Mouse (Mus musculus): ENCODE measurements at regions not wholly inside any gene's neighbourhood (a gene's known extent, or its start where the extent isn't known, plus 50 kb on each side); places are given as distances from the start of the nearest gene placed in this dataset.

- H3K4me3 ChIP-seq, result no peak overlapping the region
- H3K27me3 ChIP-seq (replicated peaks), result no peaks in the 10 kb centered on the region
- H3K9me3 ChIP-seq (replicated peaks), result no peaks in the 10 kb centered on the region
- no peak for ATAC-seq
- H3K4me2 ChIP-seq, result no peak overlapping the region
- H3K9ac ChIP-seq, result no peak overlapping the region
- H3K27ac ChIP-seq, result no peak overlapping the region
- WGBS (ENCODE audit: insufficient replicate concordance), result 73% methylated on average over 13 of the region's 13 CpGs
- no peaks in the 10 kb centered on the region for H3K36me3 ChIP-seq
- no peaks in the 10 kb centered on the region for H3K4me1 ChIP-seq
Measured at GRCm38 (mm10) chr8:92240686-92241275, 116.6 kb upstream of the Irx5 start.

GRCm38 (mm10) chr8:92231326-92232225 lies 125.8 kb upstream of the Irx5 start:
- H3K27me3 ChIP-seq (replicated peaks), result no peaks in the 10 kb centered on the region
- H3K27ac ChIP-seq, result no peak overlapping the region
- H3K4me1 ChIP-seq, result no peaks in the 10 kb centered on the region
- no peak overlapping the region for H3K4me3 ChIP-seq
- H3K9me3 ChIP-seq (replicated peaks), result no peaks in the 10 kb centered on the region
- H3K4me2 ChIP-seq, result no peak overlapping the region
- H3K36me3 ChIP-seq, result no peaks in the 10 kb centered on the region
- H3K9ac ChIP-seq, result no peak overlapping the region
- WGBS (ENCODE audit: insufficient replicate concordance), result 66% methylated on average over 23 of the region's 23 CpGs
- ATAC-seq, result no peak

- Histone ChIP-seq H3K4me2 (no peak overlapping the region), H3K27ac (no peak overlapping the region), H3K36me3 (no peaks in the 10 kb centered on the region), H3K27me3 (replicated peaks) (no peaks in the 10 kb centered on the region), H3K4me1 (no peaks in the 10 kb centered on the region), H3K9ac (no peak overlapping the region), H3K9me3 (replicated peaks) (no peaks in the 10 kb centered on the region), H3K4me3 (no peak overlapping the region)
- 56% methylated on average over 2 of the region's 2 CpGs for WGBS (ENCODE audit: insufficient replicate concordance)
- ATAC-seq, result no peak
Measured at GRCm38 (mm10) chr8:92229526-92229925, 127.9 kb upstream of the Irx5 start.

- H3K4me2 ChIP-seq, result no peak overlapping the region
- H3K27ac ChIP-seq, result no peak overlapping the region
- ATAC-seq, result no peak
- WGBS (ENCODE audit: insufficient replicate concordance), result 69% methylated on average over 3 of the region's 3 CpGs
- H3K27me3 ChIP-seq (replicated peaks), result no peaks in the 10 kb centered on the region
- no peak overlapping the region for H3K4me3 ChIP-seq
- H3K36me3 ChIP-seq, result no peaks in the 10 kb centered on the region
- no peak overlapping the region for H3K9ac ChIP-seq
- H3K9me3 ChIP-seq (replicated peaks), result no peaks in the 10 kb centered on the region
- H3K4me1 ChIP-seq, result no peaks in the 10 kb centered on the region
Measured at GRCm38 (mm10) chr8:92224929-92225328, 132.5 kb upstream of the Irx5 start.

- no peak for ATAC-seq
- Histone ChIP-seq H3K4me1 (no peaks in the 10 kb centered on the region), H3K4me3 (no peak overlapping the region), H3K9me3 (replicated peaks) (no peaks in the 10 kb centered on the region), H3K36me3 (no peaks in the 10 kb centered on the region), H3K4me2 (no peak overlapping the region), H3K27me3 (replicated peaks) (no peaks in the 10 kb centered on the region), H3K27ac (no peak overlapping the region), H3K9ac (no peak overlapping the region)
- 39% methylated on average over 3 of the region's 3 CpGs for WGBS (ENCODE audit: insufficient replicate concordance)
Measured at GRCm38 (mm10) chr8:92222992-92223391, 134.4 kb upstream of the Irx5 start.

- no peaks in the 10 kb centered on the region for H3K36me3 ChIP-seq
- peaks cover 15% of the 10 kb centered on the region; the same call in 1 of the 2 replicates for H3K27me3 ChIP-seq (replicated peaks)
- H3K4me2 ChIP-seq, result no peak overlapping the region
- no peak overlapping the region for H3K9ac ChIP-seq
- no peak overlapping the region for H3K4me3 ChIP-seq
- H3K9me3 ChIP-seq (replicated peaks), result no peaks in the 10 kb centered on the region
- no peak overlapping the region for H3K27ac ChIP-seq
- no peaks in the 10 kb centered on the region for H3K4me1 ChIP-seq
- no peak for ATAC-seq
- whole genome bisulfite sequencing (ENCODE audit: insufficient replicate concordance), result 62% methylated on average over 9 of the region's 9 CpGs
Measured at GRCm38 (mm10) chr8:92219181-92219890, 138.1 kb upstream of the Irx5 start.

- peaks cover 24% of the 10 kb centered on the region; the same call in 1 of the 2 replicates for H3K27me3 ChIP-seq (replicated peaks)
- WGBS (ENCODE audit: insufficient replicate concordance), result 59% methylated on average over 2 of the region's 2 CpGs
- no peaks in the 10 kb centered on the region for H3K36me3 ChIP-seq
- H3K4me3 ChIP-seq, result no peak overlapping the region
- ATAC-seq, result no peak
- no peak overlapping the region for H3K4me2 ChIP-seq
- H3K27ac ChIP-seq, result no peak overlapping the region
- H3K9me3 ChIP-seq (replicated peaks), result no peaks in the 10 kb centered on the region
- H3K4me1 ChIP-seq, result no peaks in the 10 kb centered on the region
- no peak overlapping the region for H3K9ac ChIP-seq
Measured at GRCm38 (mm10) chr8:92217521-92217920, 139.9 kb upstream of the Irx5 start.

- ATAC-seq, result no peak
- Histone ChIP-seq H3K27me3 (replicated peaks) (peaks cover 24% of the 10 kb centered on the region; the same call in 1 of the 2 replicates), H3K36me3 (no peaks in the 10 kb centered on the region), H3K4me1 (no peaks in the 10 kb centered on the region), H3K4me3 (no peak overlapping the region), H3K27ac (no peak overlapping the region), H3K9ac (no peak overlapping the region), H3K9me3 (replicated peaks) (no peaks in the 10 kb centered on the region), H3K4me2 (no peak overlapping the region)
- whole genome bisulfite sequencing (ENCODE audit: insufficient replicate concordance), result 7% methylated on average over 5 of the region's 5 CpGs
Measured at GRCm38 (mm10) chr8:92216176-92216575, 141.2 kb upstream of the Irx5 start.

- no peak overlapping the region for H3K4me2 ChIP-seq
- no peak for ATAC-seq
- H3K27me3 ChIP-seq (replicated peaks), result peaks cover 24% of the 10 kb centered on the region; the same call in 1 of the 2 replicates
- WGBS (ENCODE audit: insufficient replicate concordance), result 75% methylated on average over 14 of the region's 14 CpGs
- H3K36me3 ChIP-seq, result no peaks in the 10 kb centered on the region
- no peaks in the 10 kb centered on the region for H3K4me1 ChIP-seq
- no peak overlapping the region for H3K27ac ChIP-seq
- H3K9ac ChIP-seq, result no peak overlapping the region
- no peaks in the 10 kb centered on the region for H3K9me3 ChIP-seq (replicated peaks)
- no peak overlapping the region for H3K4me3 ChIP-seq
Measured at GRCm38 (mm10) chr8:92212786-92213535, 144.5 kb upstream of the Irx5 start.

GRCm38 (mm10) chr8:92209081-92209480 lies 148.3 kb upstream of the Irx5 start:
- Histone ChIP-seq H3K9ac (no peak overlapping the region), H3K4me3 (no peak overlapping the region), H3K4me2 (no peak overlapping the region), H3K36me3 (no peaks in the 10 kb centered on the region), H3K4me1 (no peaks in the 10 kb centered on the region), H3K27me3 (replicated peaks) (peaks cover 14% of the 10 kb centered on the region; the same call in 1 of the 2 replicates), H3K27ac (no peak overlapping the region), H3K9me3 (replicated peaks) (no peaks in the 10 kb centered on the region)
- 55% methylated on average over 5 of the region's 5 CpGs for WGBS (ENCODE audit: insufficient replicate concordance)
- no peak for ATAC-seq

- Histone ChIP-seq H3K36me3 (no peaks in the 10 kb centered on the region), H3K4me2 (no peak overlapping the region), H3K4me1 (no peaks in the 10 kb centered on the region), H3K9me3 (replicated peaks) (no peaks in the 10 kb centered on the region), H3K27ac (no peak overlapping the region), H3K27me3 (replicated peaks) (no peaks in the 10 kb centered on the region), H3K9ac (no peak overlapping the region), H3K4me3 (no peak overlapping the region)
- 69% methylated on average over 8 of the region's 8 CpGs for WGBS (ENCODE audit: insufficient replicate concordance)
- ATAC-seq, result no peak
Measured at GRCm38 (mm10) chr8:92195635-92196034, 161.8 kb upstream of the Irx5 start.

Data from liver, embryonic 12.5 days (tissue).